Mouse (Mus musculus): ENCODE measurements around the gene Tas2r131. TPM values are rescaled to one million over a fixed set of nuclear protein-coding genes. Genes with fewer than 3 reads are reported as not detected.

Tas2r131 gene
- not detected in 2 replicates for polyA plus RNA-seq (2012)

DNA sequence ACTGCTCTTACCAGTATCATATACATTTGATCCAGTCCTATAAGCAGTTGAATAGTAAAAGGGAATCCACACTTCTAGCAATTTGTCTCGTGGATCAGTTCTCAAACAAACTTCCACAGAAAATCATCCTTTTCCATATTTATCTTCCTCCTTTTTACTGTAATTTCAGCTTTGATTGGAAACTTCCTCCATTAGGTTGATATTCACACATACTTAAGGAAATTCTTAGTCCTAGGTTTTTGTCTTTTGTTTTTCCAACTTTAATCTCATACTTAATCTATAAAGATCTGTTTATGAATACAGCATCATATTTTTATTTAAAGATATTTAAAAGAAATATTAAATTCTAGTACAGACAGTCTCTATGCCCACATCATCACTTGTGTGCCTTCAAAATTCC is at the start of gene Tas2r131:
Gene Tas2r131 (minus strand): TSS at position 101 of the 400 bp plus-strand sequence.
- TF ChIP-seq GATA1 (IDR thresholded peaks at IDR 0.05; ENCODE audit: low read length), result no peak

DNA sequence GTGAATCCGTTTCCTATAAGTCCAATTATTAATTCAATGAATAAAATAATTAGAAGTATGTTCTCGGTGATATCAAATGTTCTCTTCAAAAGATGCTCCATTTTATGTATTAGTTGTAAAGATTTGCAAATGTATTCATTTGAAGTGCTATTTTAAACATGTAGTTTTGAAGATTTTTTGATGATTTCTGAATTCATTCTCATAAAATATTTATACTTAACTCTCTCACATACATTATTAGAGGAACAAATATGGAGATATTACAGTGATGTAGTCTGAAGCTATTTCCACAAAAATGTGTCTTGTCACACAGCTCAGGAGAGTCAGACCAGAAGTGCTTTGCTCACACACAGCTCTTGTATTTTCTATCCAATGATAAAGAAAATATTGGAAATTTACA is 23.1 kb upstream of the Tas2r131 start, which contains the start of gene Tas2r109:
Gene Tas2r109 (minus strand): TSS at position 101 of the 400 bp plus-strand sequence.
- no peak for TF ChIP-seq GATA1 (IDR thresholded peaks at IDR 0.05; ENCODE audit: low read length)

DNA sequence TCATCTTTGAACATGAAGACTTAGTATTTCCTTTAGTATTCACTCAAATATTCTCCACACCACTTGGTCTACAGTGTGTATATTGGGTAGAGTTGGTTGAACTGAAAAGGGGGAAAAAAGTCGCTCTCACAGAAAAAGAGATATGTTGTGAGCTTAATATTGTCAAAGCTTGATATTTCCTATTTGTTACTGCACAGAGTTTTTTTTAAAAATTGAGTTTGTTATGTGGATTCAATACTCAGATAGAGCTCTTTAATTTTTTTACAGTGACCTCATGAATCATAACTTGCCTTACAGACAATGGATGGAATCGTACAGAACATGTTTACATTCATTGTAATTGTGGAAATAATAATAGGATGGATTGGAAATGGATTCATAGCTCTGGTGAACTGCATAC is 6.9 kb downstream of the Tas2r131 start, which contains the start of gene Tas2r129:
Gene Tas2r129 (plus strand): TSS at position 301 of the 400 bp plus-strand sequence.
- TF ChIP-seq GATA1 (IDR thresholded peaks at IDR 0.05; ENCODE audit: low read length), result no peak

DNA sequence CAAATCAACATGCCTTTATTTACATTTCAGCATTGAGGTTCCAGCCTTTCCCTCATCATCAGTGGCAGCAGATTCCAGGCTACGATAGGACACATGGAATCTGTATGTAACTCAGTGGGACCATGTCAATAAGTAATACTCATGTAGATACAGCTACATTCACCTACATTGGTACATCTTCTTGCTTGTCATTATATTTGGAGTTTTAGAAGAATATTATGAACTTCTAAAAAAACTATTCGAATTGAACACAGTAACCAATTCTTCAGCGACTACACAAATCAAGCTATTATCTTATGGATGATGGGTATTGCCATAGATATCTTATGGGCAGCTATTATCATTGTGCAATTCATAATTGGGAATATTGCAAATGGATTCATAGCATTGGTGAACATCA is 48.4 kb downstream of the Tas2r131 start, which contains the start of gene Tas2r125:
Gene Tas2r125 (plus strand): TSS at position 301 of the 400 bp plus-strand sequence.
- TF ChIP-seq GATA1 (IDR thresholded peaks at IDR 0.05; ENCODE audit: low read length), result no peak

Other genes with a start within 250 kb of the Tas2r131 start
- gene Tas2r122, start 246.0 kb downstream of the Tas2r131 start, polyA plus RNA-seq (2012), result not detected in 2 replicates
- gene Tas2r115, start 219.9 kb downstream of the Tas2r131 start, polyA plus RNA-seq (2012), result not detected in 2 replicates
- not detected in 2 replicates for gene Tas2r124, start 203.2 kb downstream of the Tas2r131 start, polyA plus RNA-seq (2012)
- gene Tas2r102, start 195.8 kb downstream of the Tas2r131 start, polyA plus RNA-seq (2012), result not detected in 2 replicates
- not detected in 2 replicates for gene Tas2r136, start 179.8 kb downstream of the Tas2r131 start, polyA plus RNA-seq (2012)
- gene Tas2r117, start 155.1 kb downstream of the Tas2r131 start, polyA plus RNA-seq (2012), result not detected in 2 replicates
- not detected in 2 replicates for gene Tas2r123, start 110.8 kb downstream of the Tas2r131 start, polyA plus RNA-seq (2012)
- gene Tas2r116, start 102.5 kb downstream of the Tas2r131 start, polyA plus RNA-seq (2012), result not detected in 2 replicates
- gene Tas2r110, start 89.9 kb downstream of the Tas2r131 start, polyA plus RNA-seq (2012), result not detected in 2 replicates
- not detected in 2 replicates for gene Tas2r113, start 64.9 kb downstream of the Tas2r131 start, polyA plus RNA-seq (2012)
- gene Tas2r125, start 48.3 kb downstream of the Tas2r131 start, polyA plus RNA-seq (2012), result not detected in 2 replicates
- not detected in 2 replicates for gene Tas2r129, start 6.8 kb downstream of the Tas2r131 start, polyA plus RNA-seq (2012)
- gene Tas2r109, start 23.0 kb upstream of the Tas2r131 start, polyA plus RNA-seq (2012), result not detected in 2 replicates
- gene Tas2r103, start 79.2 kb upstream of the Tas2r131 start, polyA plus RNA-seq (2012), result not detected in 2 replicates
- gene Tas2r140, start 97.9 kb upstream of the Tas2r131 start, polyA plus RNA-seq (2012), result not detected in 2 replicates
- 63.3 and 86.0 TPM in 2 replicates for gene Smim10l1, start 147.0 kb upstream of the Tas2r131 start, polyA plus RNA-seq (2012)

Measured in G1E-ER4 (cell line).